Mouse (Mus musculus) MEL-GATA-1-ER (cell line): ENCODE measurements around the gene Bex4.
"Not testable (repeated sequence)": the region's sequence is repeated elsewhere in the genome, so short reads cannot be mapped to it uniquely, and the experiment has no call there.

ENCODE experiments used
- DNase-seq: peaks from one replicate; pipeline ENCODE4 v3.0.0-alpha.2; 2012; ENCODE audit warnings: low read depth; ENCODE audit errors: extremely low read depth

Gene Bex4

DNA sequence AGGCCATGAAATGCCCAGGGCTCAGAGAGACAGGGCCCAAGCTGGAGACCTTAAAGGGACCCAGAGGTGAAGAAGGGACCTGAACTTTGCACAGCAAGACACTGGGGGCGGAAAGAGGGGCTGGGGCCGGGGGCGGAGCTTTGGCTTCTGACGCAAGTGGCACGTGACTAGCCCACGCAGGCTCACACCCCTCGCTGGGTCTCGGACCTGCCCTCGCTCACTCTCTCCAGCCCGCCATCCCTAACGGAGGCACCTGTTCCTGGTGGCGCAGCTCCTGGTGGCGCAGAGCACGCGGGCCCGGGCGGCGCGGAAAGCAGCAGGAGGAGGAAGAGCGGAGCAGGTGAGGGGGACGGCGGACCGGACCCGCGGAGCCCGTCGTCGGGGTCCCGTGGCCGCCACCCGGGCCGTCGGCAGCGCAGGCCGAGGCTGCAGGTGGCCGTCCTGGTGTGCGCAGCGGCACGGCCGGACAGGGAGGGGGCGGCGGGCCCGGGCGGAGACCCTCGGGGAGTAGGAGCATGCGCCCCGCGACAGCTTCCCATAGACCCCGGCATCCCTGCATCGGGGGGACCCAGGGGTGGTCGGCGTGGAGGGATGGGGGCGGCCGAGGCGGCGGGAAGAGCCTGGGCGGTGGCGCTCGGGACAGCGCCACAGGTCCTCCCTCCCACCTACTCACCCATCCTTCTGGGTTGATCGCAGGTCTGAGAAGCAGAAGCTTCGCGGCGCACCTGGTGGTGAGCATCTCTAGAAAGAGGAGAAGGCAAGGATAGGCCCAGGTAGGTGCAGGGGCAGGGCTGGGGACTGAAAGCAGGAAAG lies at the start of gene Bex4:
Bex4 (plus strand) TSS at position 170 of the 813 bp plus-strand sequence.
- not testable (repeated sequence) for DNase-seq

GRCm38 (mm10) chrX:136092497-136093279 lies 46.1 kb upstream of the Bex4 start:
- DNase-seq: no peak

GRCm38 (mm10) chrX:136094421-136094820 lies 44.4 kb upstream of the Bex4 start:
- DNase-seq: no peak

DNA sequence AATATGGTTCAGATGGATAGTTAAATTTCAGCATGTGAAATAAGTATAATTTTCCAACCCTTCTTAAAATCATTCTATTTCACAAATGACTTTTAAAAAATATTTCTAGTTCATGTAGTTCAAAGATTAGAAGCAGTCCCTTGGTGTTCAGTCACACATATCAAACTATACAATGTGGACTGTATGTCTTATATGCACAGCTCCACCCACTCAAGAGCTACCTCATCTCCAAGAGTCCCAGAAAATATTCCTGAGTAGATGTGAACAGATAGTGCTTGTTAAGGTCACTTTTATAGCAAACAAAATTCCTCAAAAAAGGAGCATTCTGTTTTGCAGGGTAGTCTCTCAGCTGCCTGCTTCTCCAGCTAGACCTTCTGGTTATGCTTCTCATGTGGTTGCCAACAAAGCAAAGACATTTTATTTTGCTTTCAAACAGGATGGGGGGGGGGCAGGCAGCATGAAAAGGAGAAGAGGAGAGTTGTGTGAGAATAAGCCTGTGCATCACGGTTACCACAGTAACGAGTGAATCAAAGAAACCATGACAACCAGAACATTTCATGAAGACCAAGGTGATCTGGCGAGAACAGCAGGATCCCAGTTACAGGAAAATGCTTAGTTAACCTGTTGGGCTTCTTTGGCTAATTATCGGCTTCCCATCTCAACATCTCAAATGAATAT lies 34.6 kb upstream of the Bex4 start:
- DNase-seq: no peak

DNA sequence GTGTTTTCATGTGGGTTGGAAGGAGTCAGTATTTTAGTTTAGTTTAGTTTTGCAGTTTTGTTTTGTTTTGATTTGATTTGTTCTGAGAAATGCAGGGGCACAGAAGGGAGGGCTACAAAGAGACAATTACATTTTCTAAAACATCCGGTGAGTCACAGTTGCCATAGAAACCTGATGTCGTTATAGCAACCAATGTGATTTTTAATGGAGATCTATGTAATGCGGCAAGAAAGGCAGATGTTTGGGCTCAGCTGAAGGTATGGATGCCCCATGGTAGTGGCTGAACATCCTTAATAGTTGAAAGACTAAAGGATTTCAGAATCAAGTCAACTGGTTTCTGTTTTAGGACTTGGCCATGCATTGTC lies 34.1 kb upstream of the Bex4 start:
- DNase-seq: no peak

DNA sequence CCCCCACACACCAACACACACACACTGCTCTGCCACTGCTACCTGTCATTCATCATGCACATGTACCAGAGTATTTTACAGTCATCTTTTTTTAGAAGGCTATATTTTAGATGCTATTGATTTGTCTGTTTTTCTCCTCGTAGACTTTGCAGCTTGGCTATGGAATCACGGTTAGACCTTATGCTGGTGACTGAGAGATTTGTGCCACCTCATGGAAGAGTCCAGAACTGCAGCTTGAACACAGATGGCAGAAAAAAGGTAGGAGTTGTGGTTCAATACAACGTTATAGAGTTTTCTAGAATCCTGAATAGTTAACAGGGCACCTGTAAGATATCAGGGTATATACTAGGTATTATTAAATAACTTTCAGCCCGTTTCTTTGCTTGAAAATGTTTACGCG lies 30.9 kb upstream of the Bex4 start:
- DNase-seq: peak; percentile 24

- DNase-seq: peak; percentile 86
Observed at GRCm38 (mm10) chrX:136115015-136115414, 23.8 kb upstream of the Bex4 start.

DNA sequence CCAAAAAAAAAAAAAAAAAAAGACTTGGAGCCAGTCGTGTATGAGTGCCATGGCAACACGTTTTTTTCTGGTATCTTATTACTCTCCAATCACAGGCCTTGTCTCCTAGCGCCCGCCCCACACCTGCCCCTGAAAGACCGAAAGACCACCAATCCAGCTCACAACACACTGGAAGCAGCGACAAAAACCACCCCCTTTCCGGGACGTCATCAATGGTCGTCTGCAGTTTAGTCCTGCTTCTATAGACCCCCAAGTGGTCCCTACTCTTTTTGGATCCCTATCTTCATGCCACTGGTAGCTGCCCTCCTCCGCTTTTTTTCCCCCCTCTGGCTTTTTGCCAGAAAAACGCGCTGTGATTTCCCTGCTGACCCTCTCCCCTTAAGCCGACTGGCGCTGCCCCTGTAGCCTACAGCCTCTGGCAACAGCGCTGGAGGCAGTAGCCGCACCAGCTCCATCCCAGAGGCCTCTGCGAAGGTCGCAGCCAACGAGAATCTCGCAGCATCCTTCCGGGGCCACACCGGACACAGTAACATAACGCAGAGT lies 23.3 kb upstream of the Bex4 start:
- DNase-seq: no peak

- peak; percentile 88 for DNase-seq
Observed at GRCm38 (mm10) chrX:136127038-136127743, 11.6 kb upstream of the Bex4 start.

GRCm38 (mm10) chrX:136127744-136128064 lies 11.1 kb upstream of the Bex4 start:
- DNase-seq: peak; percentile 79

DNA sequence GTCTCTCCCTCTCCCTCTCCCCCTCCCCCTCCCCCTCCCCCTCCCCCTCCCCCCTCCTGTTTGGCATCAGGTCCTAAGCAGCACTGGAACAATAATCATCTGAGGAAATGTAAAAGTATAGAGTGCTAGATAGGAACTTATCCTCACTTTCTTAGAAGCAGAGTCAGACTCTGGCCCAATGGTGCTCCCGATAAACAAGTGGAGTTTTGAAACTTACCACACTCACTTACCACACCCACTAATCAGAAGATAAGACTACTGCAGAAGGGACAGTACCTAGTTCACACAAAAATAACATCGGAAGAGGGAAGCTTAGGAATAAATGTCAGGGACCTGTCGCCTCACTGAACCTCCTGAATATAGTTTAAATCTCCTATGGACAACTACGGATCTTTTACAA lies 3.2 kb upstream of the Bex4 start:
- DNase-seq: peak; percentile 92

DNA sequence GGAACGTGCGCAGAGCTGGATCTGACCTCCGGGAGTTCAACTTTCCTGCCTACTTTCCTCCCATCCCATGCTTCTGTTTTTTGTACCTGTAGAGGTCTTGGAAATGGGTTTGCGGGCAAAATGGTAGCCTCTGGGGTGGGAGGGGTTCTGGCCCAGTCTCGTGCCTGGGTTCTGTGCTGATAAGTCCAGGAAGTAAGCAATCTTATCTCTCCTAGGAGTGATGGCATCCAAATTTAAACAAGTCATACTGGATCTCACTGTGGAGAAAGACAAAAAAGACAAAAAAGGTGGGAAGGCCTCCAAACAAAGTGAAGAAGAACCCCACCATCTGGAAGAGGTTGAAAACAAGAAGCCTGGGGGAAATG lies 826 bp downstream of the Bex4 start:
- not testable (repeated sequence) for DNase-seq

GRCm38 (mm10) chrX:136141385-136141784 lies 2.6 kb downstream of the Bex4 start:
- DNase-seq: no peak

DNA sequence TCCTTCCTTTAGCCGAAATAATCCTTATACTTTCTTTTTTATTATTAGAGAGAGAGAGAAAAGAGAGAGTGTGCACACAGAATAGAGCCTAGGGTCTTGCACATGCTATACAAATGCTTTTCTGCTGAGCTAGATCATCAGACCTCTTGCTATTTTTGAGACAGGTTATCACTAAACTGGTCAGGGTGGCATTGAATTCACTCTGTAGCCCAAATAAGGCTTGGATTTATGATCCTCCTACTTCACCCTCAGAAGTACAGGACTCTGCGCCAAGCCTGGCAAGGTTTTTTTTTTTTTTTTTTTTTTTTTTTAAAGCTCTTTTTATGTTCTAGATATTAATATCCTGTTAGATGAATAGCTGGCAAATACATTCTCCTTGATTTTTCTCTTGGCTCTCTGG lies 4.9 kb downstream of the Bex4 start:
- no peak for DNase-seq

DNA sequence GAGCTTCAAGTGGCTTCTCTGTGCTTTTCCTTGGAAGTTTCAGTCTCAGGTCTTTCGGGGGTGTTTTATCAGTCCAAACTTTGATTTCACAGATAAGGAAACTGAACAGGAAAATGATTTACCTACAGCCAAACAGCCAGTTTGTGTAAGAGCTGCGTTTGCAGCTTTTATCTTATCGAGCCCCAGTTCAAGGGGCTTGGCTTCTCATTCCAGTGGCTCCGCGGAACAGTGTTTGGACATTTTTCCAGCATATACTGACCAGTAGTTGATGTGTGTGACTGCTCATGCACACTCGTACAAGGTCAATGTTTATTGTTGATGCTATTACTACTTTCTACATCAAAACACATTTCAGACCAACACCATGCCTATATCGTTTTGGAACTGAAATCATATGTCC lies 5.4 kb downstream of the Bex4 start:
- no peak for DNase-seq

DNA sequence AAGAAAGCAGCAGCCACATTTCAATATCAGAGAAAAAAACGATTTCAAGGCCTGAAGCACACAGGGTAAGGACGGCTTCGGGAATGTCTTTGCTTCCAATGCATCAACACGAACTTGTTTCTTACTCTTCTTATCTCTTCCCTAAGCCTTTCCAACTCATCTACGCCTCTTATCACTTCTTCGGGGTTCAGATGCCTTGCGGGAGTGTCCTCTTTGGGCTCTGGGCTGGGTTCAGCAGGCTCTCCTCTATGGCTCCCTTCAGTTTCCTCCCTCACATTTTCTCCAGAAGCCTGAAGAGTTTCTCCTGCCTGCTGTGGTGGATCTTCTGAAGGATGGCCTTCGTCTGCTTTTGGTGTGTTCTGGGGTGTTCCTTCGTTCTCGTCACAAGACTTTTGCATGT lies 31.8 kb downstream of the Bex4 start:
- peak; percentile 12 for DNase-seq

- peak; percentile 44 for DNase-seq
Observed at GRCm38 (mm10) chrX:136171189-136172117, 32.7 kb downstream of the Bex4 start.

- peak; percentile 95 for DNase-seq
Observed at GRCm38 (mm10) chrX:136172118-136172551, 33.3 kb downstream of the Bex4 start, which contains the start of gene Tceal8. TSS of gene Tceal8 (minus strand) at chrX:136172342.

DNA sequence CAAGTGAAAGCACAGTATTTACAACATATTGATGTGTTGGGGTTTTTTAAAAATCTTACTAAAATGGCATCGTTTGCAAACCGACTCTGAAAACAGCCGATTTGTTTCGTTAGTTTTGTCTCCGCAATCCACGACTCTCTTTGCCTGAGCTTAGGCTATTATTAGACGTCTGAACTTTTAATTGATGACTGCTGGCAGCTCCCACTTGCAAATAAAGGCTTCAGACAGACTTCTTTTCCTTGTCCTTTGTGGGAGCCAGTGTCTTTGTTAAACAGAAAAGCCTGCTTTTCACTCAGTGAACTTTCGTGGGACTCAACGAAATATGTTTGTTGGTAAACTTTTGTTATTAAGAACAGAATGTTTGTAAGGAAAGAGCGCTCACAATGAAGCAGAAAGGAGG lies 34.0 kb downstream of the Bex4 start:
- DNase-seq: no peak

- no peak for DNase-seq
Observed at GRCm38 (mm10) chrX:136180897-136181553, 42.2 kb downstream of the Bex4 start.
